Mouse (Mus musculus) adrenal gland, adult (tissue): ENCODE data around the gene Hectd2.

Experiments
- DNase-seq, 2 experiments: peaks; one replicate each; pipeline ENCODE4 v3.0.0; 2022 to 2023; ENCODE audit warnings: low spot score in 1 of 2; ENCODE audit not compliant: inconsistent age in 2 of 2

The Hectd2 gene

DNA sequence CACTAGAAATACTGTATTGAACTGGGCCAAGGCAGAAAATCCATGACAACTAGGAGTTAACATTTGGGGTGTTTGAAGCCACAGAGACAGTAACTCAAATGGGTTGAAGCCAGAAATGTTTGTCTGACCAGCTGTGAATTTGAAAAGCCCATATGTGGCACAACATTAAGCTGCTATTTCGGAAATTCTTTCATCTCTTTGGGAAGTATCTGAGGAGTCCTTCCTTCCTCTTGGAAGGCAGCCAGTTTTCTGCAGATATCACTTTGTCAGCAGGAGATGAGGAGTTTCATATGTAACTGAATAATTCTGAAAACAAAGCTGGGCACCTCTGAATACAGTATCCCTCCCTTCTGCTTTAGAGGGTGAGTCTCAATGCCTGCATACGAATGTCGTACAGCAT is 86.7 kb downstream of the Hectd2 start:
- no peak for DNase-seq

DNA sequence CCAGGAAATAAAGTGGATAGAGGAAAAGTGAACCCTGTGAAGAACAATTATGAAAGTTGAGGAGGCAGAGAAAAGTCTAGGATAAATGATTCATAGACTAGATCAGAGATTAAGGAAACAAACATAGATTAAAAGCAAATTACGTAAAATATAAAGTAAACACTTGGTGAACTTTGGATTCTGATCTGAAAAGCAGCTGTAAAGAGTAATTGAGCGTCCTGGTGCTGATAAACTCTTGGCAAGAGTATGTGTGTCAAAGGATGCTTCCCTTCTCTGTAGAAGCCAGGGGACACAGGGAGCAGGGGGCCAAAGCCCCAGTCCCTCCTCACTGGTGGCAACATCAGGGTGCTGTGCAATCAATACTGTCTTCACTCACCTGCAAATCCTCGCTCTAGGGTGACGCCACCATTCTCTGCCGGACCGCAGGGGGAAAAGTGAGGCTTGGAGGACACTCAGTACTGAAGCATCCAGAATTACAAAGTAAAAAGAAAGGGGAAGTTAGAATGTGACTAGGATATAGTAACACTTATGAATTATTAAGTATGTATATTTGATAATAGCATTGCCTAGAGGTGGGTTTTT is 91.0 kb downstream of the Hectd2 start:
- no peak for DNase-seq

DNA sequence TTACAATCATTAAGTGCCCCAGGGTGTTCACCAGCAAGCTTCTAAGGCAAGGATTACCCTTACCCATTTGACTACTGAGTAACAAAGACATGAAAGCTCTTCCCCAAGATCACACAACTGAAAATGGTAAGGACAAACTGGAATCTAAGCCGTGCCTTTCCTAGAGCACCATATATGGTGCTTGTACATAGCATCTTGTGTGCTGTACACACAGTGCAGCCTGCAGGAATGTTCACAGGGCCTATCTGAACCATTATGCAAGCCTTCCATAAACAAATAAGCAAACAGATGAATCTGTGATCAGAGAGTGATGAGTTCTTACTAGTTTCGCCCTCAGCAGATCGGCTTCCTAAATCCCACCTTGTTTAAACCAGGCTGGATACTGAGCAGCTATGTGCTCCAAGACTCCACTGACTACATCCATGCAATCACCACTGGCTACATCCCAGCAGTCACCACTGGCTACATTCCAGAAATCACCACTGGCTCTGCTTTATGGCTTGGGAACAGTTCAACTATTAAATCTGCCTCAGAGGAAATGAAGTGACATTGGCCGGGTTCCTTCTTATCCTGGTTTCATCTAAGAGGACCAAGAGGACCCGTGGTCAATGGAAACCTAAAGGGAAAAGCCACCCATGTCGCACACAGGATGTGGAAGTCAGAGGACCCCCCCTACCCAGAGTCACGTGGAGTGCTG is 91.8 kb downstream of the Hectd2 start:
- DNase-seq, result peak; percentile 11 to 63

DNA sequence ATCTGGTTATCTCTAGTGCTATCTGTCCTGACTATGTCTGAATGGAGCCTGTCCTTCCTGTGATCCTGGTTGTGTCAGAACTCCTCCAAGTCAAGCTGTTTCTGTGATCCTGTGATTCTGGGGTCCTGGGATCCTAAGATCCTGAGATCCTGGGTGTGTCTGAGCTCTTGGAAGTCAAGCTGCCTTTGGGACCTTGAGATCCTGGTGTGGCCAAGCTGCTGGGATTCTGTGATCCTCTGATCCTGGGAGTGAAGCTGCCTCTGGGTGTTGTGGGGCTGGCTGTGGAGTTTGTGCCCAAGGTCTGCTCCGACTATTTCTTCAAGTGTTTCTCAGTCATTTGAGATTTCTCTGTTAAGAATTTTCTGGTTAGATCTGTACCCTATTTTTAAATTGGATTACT is 98.2 kb downstream of the Hectd2 start:
- no peak for DNase-seq

DNA sequence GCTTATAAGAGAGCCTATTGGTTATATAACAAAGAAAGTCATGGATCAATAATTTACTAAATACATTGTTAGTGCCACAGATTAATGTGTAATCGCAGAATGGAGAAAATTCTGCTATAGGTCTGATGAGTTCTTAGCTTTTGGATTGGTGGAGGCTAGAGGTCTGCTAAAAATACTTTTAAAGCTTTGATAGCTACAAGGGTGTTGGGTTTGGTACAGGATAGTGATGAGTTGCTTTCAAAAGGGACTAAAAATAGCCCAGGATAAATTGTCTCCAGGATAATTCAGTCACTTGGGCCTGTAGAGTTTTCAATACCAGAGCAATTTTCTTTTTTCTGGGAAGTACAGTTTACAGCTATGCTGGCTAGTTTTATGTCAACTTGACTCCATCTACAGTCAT is 108.3 kb downstream of the Hectd2 start:
- DNase-seq, result no peak

DNA sequence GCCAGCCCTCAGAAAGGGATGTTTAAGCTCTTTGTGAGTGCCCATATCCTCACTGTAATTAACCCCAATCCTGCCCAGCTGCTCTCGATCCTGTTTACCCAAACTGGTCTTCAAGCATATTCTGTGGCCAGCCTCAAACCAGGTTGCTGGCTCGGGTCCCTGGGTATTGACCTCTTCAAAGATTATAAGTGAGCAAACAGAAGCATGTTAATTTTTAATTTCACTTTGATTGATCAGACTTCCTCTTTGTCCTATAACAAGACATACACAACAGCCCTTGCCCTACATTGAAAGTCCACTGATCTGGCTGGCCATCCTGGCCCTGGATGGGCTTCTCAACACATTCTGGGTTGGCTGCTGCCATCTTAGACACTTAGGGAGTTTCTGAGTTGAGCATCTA is 109.5 kb downstream of the Hectd2 start:
- no peak for DNase-seq

DNA sequence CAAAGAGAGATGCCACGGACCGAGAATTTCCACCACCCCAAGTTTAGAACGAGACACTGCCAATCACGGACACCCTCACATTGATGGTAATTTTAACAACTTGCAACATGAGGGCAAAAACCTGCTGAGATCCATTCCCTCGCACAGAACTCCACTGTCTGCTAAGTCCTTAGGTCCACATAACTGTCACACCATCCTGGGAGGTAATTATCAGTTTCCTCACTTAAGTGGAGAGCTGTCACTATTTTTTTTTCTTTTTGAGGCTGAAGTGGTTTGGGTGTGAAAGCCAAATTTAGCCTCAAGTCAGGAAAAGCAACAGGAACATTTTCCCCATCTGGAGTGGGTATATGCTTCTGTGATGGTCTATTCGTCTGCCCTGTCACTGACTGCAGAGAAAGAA is 110.0 kb downstream of the Hectd2 start:
- no peak for DNase-seq

DNA sequence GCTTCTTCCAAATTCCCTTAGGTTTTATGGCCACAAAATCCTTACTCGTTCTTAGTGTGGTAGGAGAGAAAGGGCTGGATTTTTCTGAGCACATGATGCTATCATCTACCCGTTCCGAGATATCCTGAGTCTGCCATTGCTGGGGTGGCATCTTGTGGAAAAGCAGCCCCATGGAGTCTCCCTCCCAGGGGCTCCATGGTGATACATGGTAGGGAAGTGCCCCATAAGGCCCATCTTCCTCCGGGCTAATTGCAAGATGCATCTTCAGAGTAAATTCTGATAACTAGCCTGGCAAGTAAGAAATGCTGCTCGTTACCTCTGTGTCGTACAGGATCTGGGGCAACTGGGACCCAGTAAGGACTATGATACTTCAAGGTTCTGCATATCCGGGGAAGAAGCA is 110.8 kb downstream of the Hectd2 start:
- no peak for DNase-seq

DNA sequence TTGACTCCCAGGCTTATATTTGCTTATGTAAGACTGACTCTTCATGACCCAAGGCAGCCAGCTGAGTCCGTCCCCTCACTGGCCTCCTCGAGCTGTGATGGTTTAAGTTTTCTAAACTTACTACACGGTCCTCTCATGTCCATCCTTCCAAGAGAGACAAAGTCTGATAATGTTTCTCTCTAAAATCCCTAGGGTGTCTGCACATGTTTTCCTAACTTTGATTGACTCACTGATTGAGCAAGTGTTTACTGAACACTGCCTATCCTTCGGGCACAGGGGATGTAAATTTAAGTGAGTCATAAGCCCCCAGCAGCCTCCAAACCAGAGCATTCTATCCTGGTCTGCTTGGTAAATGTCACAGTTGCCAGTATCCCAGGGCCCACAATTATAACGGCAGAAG is 111.2 kb downstream of the Hectd2 start:
- no peak for DNase-seq

DNA sequence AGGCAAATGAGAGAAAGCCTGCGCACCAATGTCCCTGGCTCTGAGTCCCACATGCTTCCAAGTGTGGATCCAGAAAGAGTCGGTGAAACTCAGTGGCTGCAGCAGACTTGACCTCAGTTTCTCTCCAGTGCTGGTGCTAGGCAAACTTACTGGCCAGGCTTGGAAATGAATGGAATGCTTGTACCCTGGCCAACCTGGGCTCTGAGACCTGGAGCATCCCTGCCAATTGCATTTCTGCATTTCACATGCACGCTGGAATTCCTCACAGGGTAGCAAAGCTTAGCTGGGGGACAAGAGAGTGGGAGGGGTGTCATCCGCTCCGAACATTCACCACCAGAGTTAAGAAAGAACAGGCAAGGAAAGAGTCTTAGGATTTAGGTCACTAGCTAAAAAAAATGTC is 112.0 kb downstream of the Hectd2 start:
- no peak for DNase-seq

DNA sequence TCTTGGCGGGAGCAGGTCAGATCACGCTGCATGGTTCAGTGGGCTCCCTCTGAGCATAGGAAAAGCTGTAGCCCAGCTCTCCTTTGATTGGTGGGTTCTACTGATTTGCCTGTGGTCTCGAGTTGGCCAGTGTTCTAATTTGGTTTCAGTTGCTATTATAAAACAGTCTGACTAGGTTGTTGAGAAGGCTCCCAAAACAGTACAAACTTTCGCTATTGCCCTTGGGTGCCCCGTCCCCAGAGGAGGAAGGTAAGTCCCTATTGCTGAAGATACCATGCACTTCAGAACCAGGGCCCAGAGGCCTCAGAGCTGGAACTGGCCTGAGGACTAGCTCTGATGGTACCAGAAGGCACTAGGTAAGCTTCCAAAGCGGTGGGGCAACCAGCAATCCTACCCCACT is 112.9 kb downstream of the Hectd2 start:
- DNase-seq, result no peak

DNA sequence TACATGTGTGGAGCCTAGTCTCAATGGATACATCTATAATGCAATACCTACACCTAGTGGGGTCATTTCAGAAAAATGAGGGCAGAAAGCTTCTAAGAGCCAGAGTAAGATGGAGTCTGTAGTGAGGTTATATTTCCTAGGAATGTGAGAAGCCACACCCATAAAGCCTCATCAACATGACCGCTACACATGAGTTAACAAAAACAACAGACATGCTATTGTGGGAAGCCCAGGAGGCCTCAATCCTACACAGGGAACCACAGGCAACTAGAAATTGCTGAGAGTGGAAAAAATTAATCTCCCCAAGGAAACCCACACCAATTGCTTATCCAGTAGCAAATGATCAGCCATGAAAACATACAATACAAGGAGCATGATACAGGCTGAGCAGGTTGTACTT is 113.7 kb downstream of the Hectd2 start:
- DNase-seq, result no peak

DNA sequence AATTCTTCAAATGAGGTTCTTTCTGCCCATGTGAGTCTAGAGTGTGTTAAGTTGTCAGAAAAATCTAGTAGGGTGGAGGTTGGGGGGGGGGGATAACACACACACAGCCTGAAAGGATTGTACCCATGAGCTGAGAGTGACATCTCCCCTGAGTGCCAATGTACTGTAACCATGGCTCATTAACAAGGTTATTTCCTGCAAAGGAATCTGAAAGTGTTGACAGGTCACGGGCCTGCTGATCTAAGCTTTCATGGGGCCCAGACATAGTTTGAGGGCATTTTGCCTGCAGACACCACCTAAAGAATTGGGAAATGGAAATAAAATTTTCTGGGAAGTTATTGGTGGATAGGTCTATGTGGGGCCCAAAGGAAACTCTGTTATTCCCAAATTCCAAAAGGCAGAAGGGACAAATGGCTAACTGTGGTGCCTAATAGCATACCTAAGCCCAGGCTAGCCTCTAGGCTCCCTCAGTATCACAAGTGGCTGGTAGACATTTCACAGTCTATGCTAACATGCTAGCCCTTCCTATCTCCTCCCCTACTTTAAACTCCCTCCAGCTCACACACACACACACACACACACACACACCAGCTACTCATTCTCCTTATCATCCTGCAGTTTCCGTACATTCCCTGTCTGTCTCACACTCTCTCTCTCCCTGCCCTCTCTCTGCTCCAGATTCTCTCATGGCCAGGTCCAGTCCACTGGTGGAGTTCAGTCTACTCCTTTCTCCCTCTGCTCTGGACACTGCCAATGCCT is 114.6 kb downstream of the Hectd2 start:
- no peak for DNase-seq

DNA sequence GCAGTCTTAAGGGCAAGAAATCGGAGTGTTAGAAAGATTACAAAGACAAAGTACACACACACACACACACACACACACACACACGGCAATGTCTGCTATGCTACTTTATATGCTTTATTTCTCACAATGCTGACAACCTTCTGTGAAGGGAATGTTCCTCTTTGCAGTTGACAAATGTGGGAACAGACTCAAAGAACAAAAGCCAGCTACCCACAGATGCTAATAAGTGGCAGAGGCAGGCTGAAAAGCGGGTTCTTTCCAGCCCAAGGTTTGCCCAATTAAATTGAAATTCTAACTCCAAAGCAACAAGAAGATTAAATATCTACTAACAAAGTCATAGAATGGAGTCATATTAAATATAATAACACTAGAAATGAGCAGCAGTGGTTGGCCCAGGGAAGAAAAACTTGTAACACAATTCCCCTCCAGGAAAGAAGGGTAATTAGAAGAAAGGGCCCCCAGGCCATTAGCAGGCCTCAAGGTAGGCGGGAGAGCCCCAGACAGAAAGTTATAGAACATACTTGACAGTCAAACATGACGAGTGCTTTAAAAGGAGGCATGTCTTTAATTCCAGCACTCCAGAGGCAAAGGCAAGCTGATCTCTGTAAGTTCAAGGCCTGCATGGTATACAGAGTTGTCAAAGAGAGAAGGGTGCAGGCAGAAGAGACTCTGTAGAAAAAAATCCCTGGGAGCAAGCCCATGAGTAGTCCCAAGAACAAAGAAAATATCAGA is 115.4 kb downstream of the Hectd2 start:
- DNase-seq, result peak in 1 of 2 experiments; percentile 18
